Mouse (Mus musculus) G1E (cell line): ENCODE measurements around the gene 5031439G07Rik. TPM values are rescaled to one million over a fixed set of nuclear protein-coding genes. Genes with fewer than 3 reads are reported as not detected.

Experiments used
- ATAC-seq: 2 replicates; pipeline ENCODE4 v1.8.0; 2016; ENCODE audit warnings: mild to moderate bottlenecking; ENCODE audit not compliant: insufficient number of reproducible peaks, poor library complexity, low FRiP score, severe bottlenecking; ENCODE audit errors: extremely low read depth
- DNase-seq: peaks from one replicate; pipeline ENCODE4 v3.0.0; 2012; ENCODE audit warnings: low spot score
- H3K27me3 ChIP-seq: 2 replicates; pipeline ENCODE4 v1.6.1; 2012; ENCODE audit warnings: mild to moderate bottlenecking, low read length, inconsistent platforms; ENCODE audit not compliant: insufficient read depth
- H3K36me3 ChIP-seq: replicated peaks from 2 replicates; pipeline ENCODE3; 2012; ENCODE audit warnings: mild to moderate bottlenecking, inconsistent platforms
- H3K4me1 ChIP-seq: 2 replicates; pipeline ENCODE4 v1.6.1; 2012; ENCODE audit warnings: low read depth, low read length, inconsistent platforms, mixed read lengths; ENCODE audit not compliant: insufficient read depth
- H3K4me3 ChIP-seq: 2 replicates; pipeline ENCODE4 v1.5.1; 2012; ENCODE audit warnings: low read depth, mild to moderate bottlenecking, inconsistent platforms, low read length, moderate library complexity, mixed read lengths
- H3K9me3 ChIP-seq: replicated peaks from 2 replicates; pipeline ENCODE4 v1.6.1; 2012; ENCODE audit warnings: inconsistent platforms
- CTCF ChIP-seq: IDR thresholded peaks from 2 replicates; pipeline ENCODE4 v1.5.1; 2012; ENCODE audit warnings: low read depth, low read length, inconsistent platforms, mixed read lengths
- GATA1 ChIP-seq: IDR thresholded peaks from 2 replicates; pipeline ENCODE4 v1.6.1; 2012; ENCODE audit warnings: borderline replicate concordance, low read length, inconsistent platforms, mixed read lengths
- GATA2 ChIP-seq: IDR thresholded peaks from 2 replicates; pipeline ENCODE4 v1.6.1; 2012; ENCODE audit warnings: low read depth, low read length, inconsistent platforms, borderline replicate concordance
- POLR2AphosphoS5 ChIP-seq: IDR thresholded peaks from 2 replicates; pipeline ENCODE4 v1.6.1; 2012; ENCODE audit warnings: low read depth, low read length, inconsistent platforms; ENCODE audit not compliant: insufficient replicate concordance
- TAL1 ChIP-seq: conservative IDR thresholded peaks from 2 replicates; pipeline ENCODE4 v1.6.1; 2012; ENCODE audit warnings: low read depth, low read length, inconsistent platforms, mixed read lengths
- polyA plus RNA-seq: library from polyadenylated mRNA; stranded (reverse); fragments of >175 nt; gene quantifications from 2 replicates; pipeline ENCODE4 v1.2.3, GENCODE M21; 2012
- total RNA-seq, 2 experiments: library from RNA; stranded (forward) in 1 of 2; stranded (reverse) in 1 of 2; fragments of 200-1000 nt in 1 of 2; fragments of >200 nt in 1 of 2; fragmentation: Nextera tagmentation in 1 of 2; gene quantifications; 2 replicates each; pipeline ENCODE4 v1.2.3; 2014 to 2017

Gene 5031439G07Rik
- total and polyA plus RNA-seq, 3 experiments, result 8.8 to 41.8 (median 13.1) TPM

GRCm38 (mm10) chr15:85011895-85012661 lies 23.7 kb upstream of the 5031439G07Rik start:
- Histone ChIP-seq H3K4me1 (no peaks in the 10 kb centered on the region), H3K27me3 (peaks cover 7% of the 10 kb centered on the region; the same call in 1 of the 2 replicates), H3K4me3 (no peak overlapping the region), H3K9me3 (no peaks in the 10 kb centered on the region), H3K36me3 (no peaks in the 10 kb centered on the region)
- ATAC-seq, result no peak
- TF ChIP-seq GATA1 (no peak), TAL1 (no peak), CTCF (no peak), POLR2AphosphoS5 (no peak), GATA2 (no peak)
- DNase-seq, result no peak

GRCm38 (mm10) chr15:85009666-85010065 lies 21.3 kb upstream of the 5031439G07Rik start:
- Histone ChIP-seq H3K36me3 (no peaks in the 10 kb centered on the region), H3K27me3 (0 out of 2 replicates have a peak, but pooled peaks cover 5% of the 10 kb centered on the region), H3K9me3 (no peaks in the 10 kb centered on the region), H3K4me1 (no peaks in the 10 kb centered on the region), H3K4me3 (no peak overlapping the region)
- ATAC-seq, result no peak
- no peak for DNase-seq
- TF ChIP-seq POLR2AphosphoS5 (no peak), CTCF (no peak), TAL1 (no peak), GATA1 (no peak), GATA2 (no peak)

GRCm38 (mm10) chr15:85000984-85001982 lies 12.9 kb upstream of the 5031439G07Rik start:
- Histone ChIP-seq H3K4me3 (no peak overlapping the region), H3K27me3 (peaks cover 7% of the 10 kb centered on the region; the same call in 1 of the 2 replicates), H3K9me3 (no peaks in the 10 kb centered on the region), H3K36me3 (no peaks in the 10 kb centered on the region), H3K4me1 (no peaks in the 10 kb centered on the region)
- ATAC-seq (peak; percentile 68), DNase-seq (peak; percentile 53)
- TF ChIP-seq GATA1, result no peak
- peak; percentile 68 for TF ChIP-seq CTCF

GRCm38 (mm10) chr15:84999911-85000310 lies 11.6 kb upstream of the 5031439G07Rik start:
- ATAC-seq, result no peak
- Histone ChIP-seq H3K4me3 (no peak overlapping the region), H3K27me3 (peaks cover 9% of the 10 kb centered on the region; the same call in 1 of the 2 replicates), H3K9me3 (no peaks in the 10 kb centered on the region), H3K4me1 (peaks cover 4% of the 10 kb centered on the region), H3K36me3 (no peaks in the 10 kb centered on the region)
- no peak for DNase-seq
- no peak for TF ChIP-seq CTCF
- no peak for TF ChIP-seq GATA1
- TF ChIP-seq TAL1, result no peak
- TF ChIP-seq POLR2AphosphoS5, result no peak
- no peak for TF ChIP-seq GATA2

- TF ChIP-seq CTCF (no peak), TAL1 (no peak), POLR2AphosphoS5 (no peak), GATA2 (no peak), GATA1 (no peak)
- no peak overlapping the region for H3K4me3 ChIP-seq
- H3K27me3 ChIP-seq, result peaks cover 11% of the 10 kb centered on the region; the same call in 1 of the 2 replicates
- no peaks in the 10 kb centered on the region for H3K9me3 ChIP-seq
- DNase-seq (no peak), ATAC-seq (no peak)
- no peaks in the 10 kb centered on the region for H3K36me3 ChIP-seq
- H3K4me1 ChIP-seq, result peaks cover 10% of the 10 kb centered on the region
Observed at GRCm38 (mm10) chr15:84997768-84998454, 9.6 kb upstream of the 5031439G07Rik start.

GRCm38 (mm10) chr15:84995967-84996366 lies 7.6 kb upstream of the 5031439G07Rik start:
- Histone ChIP-seq H3K4me3 (no peak overlapping the region), H3K27me3 (peaks cover 11% of the 10 kb centered on the region; the same call in 1 of the 2 replicates), H3K9me3 (no peaks in the 10 kb centered on the region), H3K36me3 (no peaks in the 10 kb centered on the region), H3K4me1 (peaks cover 10% of the 10 kb centered on the region)
- TF ChIP-seq GATA2 (no peak), CTCF (peak; percentile 56)
- ATAC-seq (peak; percentile 58), DNase-seq (peak; percentile 23)
